Mouse (Mus musculus) cerebellum, postnatal 25 days (tissue): ENCODE measurements around the gene Krtap5-2.
"Not testable (repeated sequence)": the region's sequence is repeated elsewhere in the genome, so short reads cannot be mapped to it uniquely, and the experiment has no call there.

Experiments
- DNase-seq, 2 experiments: peaks; one replicate each; pipeline ENCODE4 v3.0.0; 2021; ENCODE audit warnings: mixed read lengths in 2 of 2

Gene Krtap5-2

GRCm38 (mm10) chr7:142175905-142176304 lies at the start of gene Krtap5-2:
Krtap5-2 (minus strand) TSS chr7:142176005.
- not testable (repeated sequence) for DNase-seq

- no peak for DNase-seq
These were observed 48.7 kb upstream of the Krtap5-2 start for GRCm38 (mm10) chr7:142224518-142224917.

GRCm38 (mm10) chr7:142212136-142212535 lies 36.3 kb upstream of the Krtap5-2 start:
- not testable (repeated sequence) for DNase-seq

GRCm38 (mm10) chr7:142211559-142211958 lies 35.8 kb upstream of the Krtap5-2 start, which contains the start of gene Gm7579:
Gm7579 (plus strand) TSS chr7:142211859.
- no peak for DNase-seq

GRCm38 (mm10) chr7:142206891-142207290 lies 31.1 kb upstream of the Krtap5-2 start:
- not testable (repeated sequence) for DNase-seq

- no peak for DNase-seq
These were observed 29.7 kb upstream of the Krtap5-2 start for GRCm38 (mm10) chr7:142205488-142205887.

GRCm38 (mm10) chr7:142201064-142201463 lies 25.3 kb upstream of the Krtap5-2 start, which contains the start of gene Krtap5-3:
Krtap5-3 (plus strand) TSS chr7:142201364.
- DNase-seq, result no peak

GRCm38 (mm10) chr7:142198748-142199147 lies 22.9 kb upstream of the Krtap5-2 start:
- no peak for DNase-seq

GRCm38 (mm10) chr7:142190289-142190688 lies 14.5 kb upstream of the Krtap5-2 start, which contains the start of gene Gm10153:
Gm10153 (minus strand) TSS chr7:142190389.
- no peak for DNase-seq

GRCm38 (mm10) chr7:142188156-142188555 lies 12.4 kb upstream of the Krtap5-2 start:
- no peak for DNase-seq

- DNase-seq, result no peak
These were observed 5.2 kb upstream of the Krtap5-2 start for GRCm38 (mm10) chr7:142181021-142181420.

GRCm38 (mm10) chr7:142178685-142179084 lies 2.9 kb upstream of the Krtap5-2 start:
- DNase-seq, result no peak

GRCm38 (mm10) chr7:142169836-142170235 lies 6.0 kb downstream of the Krtap5-2 start:
- no peak for DNase-seq

- not testable (repeated sequence) for DNase-seq
These were observed 10.2 kb downstream of the Krtap5-2 start, which contains the start of gene Gm4553 for GRCm38 (mm10) chr7:142165639-142166038. Gm4553 (minus strand) TSS chr7:142165739.

- DNase-seq, result no peak
These were observed 16.4 kb downstream of the Krtap5-2 start for GRCm38 (mm10) chr7:142159366-142159765.

- DNase-seq, result not testable (repeated sequence)
These were observed 18.8 kb downstream of the Krtap5-2 start, which contains the start of gene Gm29735 for GRCm38 (mm10) chr7:142157013-142157412. Gm29735 (minus strand) TSS chr7:142157113.

- no peak for DNase-seq
These were observed 20.5 kb downstream of the Krtap5-2 start for GRCm38 (mm10) chr7:142155308-142155707.

GRCm38 (mm10) chr7:142152191-142152590 lies 23.6 kb downstream of the Krtap5-2 start:
- peak; percentile 5 to 10 for DNase-seq

GRCm38 (mm10) chr7:142148633-142149032 lies 27.2 kb downstream of the Krtap5-2 start:
- no peak for DNase-seq

GRCm38 (mm10) chr7:142146033-142146432 lies 29.8 kb downstream of the Krtap5-2 start:
- DNase-seq, result peak in 1 of 2 experiments; percentile 51

- no peak for DNase-seq
These were observed 30.3 kb downstream of the Krtap5-2 start for GRCm38 (mm10) chr7:142145413-142145940.

GRCm38 (mm10) chr7:142144507-142144906 lies 31.3 kb downstream of the Krtap5-2 start, which contains the start of gene Gm45337:
Gm45337 (minus strand) TSS chr7:142144607.
- no peak for DNase-seq

GRCm38 (mm10) chr7:142143506-142144010 lies 32.2 kb downstream of the Krtap5-2 start:
- not testable (repeated sequence) for DNase-seq

- DNase-seq, result no peak
These were observed 35.1 kb downstream of the Krtap5-2 start for GRCm38 (mm10) chr7:142140696-142141095.
